ENCODE assay signal across 9 mouse cellular contexts in the genomic region with DNA sequence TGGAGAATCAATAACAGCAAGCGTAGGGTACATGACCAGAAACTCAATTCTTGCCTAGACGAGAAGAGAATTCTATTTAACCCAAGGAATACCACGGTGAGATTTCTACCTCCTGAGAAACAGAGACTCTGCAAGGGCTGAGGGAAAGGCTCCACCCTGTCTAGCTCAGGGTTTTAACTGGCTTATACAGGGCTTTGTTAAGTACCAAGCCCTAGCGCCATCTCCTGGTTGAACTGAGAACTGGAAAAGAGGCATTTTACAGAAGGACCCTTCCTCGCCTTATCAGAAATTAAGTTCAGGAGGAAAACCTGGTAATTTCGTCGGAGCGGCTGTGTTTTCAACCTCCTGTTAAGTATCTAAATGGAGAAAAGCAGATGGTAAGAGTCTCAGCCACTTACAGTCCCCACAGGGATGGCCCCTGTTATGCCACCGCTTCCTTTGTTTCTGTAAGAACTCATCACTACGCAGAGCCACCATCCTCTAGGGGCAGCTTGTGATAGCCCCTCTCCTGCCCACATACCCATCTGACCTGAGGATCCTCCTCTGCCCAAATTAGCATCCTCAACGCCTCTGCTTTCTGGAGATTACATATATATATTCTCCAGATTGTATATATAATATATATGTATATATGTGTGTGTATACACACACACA.
DNase-seq lines count a peak whose midpoint lies in the region; ATAC-seq and TF ChIP-seq lines count a peak whose summit lies in the region.
"Had no signal": no experiment of that assay in that cellular context is flagged by ENCODE, and none has a peak within 500 bp of the region (broad histone marks: within the 10 kb centered on the region; RNA-seq: fewer than 3 reads in every experiment).

No protein-coding gene starts in this region.

- TF ChIP-seq POLR2A in ES-Bruce4 (IDR thresholded peaks at IDR 0.05; ENCODE audit: insufficient read depth, low read length), result no peak

- no peak overlapping the region for H3K9ac ChIP-seq in ES-Bruce4 (ENCODE audit: low read depth, poor library complexity, severe bottlenecking)
- no peak overlapping the region for H3K9ac ChIP-seq in forebrain, embryonic 12.5 days
- no peak overlapping the region for H3K9ac ChIP-seq in heart, embryonic 14.5 days (ENCODE audit: low read length)
- H3K9ac ChIP-seq in liver, embryonic 13.5 days, result no peak overlapping the region

- no peak overlapping the region for H3K4me3 ChIP-seq in ES-Bruce4 (ENCODE audit: low read depth, low read length)
- no peak overlapping the region for H3K4me3 ChIP-seq in forebrain, embryonic 12.5 days (replicated peaks)
- no peak overlapping the region for H3K4me3 ChIP-seq in heart, embryonic 14.5 days (ENCODE audit: control insufficient read depth in 1 of 2, insufficient read depth in 1 of 2, low read depth in 1 of 2, low read length in 2 of 2)
- no peak overlapping the region for H3K4me3 ChIP-seq in liver, embryonic 13.5 days (replicated peaks)
- H3K4me3 ChIP-seq: erythroblast, embryonic 14.5 days had no signal

- H3K27ac ChIP-seq in ES-Bruce4 (ENCODE audit: insufficient read depth, low read length), result no peak overlapping the region
- H3K27ac ChIP-seq in forebrain, embryonic 12.5 days, result no peak overlapping the region
- no peak overlapping the region for H3K27ac ChIP-seq in heart, embryonic 14.5 days (replicated peaks in 1 of 2; ENCODE audit: control insufficient read depth in 1 of 2, insufficient read depth in 1 of 2, low read depth in 2 of 2, low read length in 2 of 2)
- no peak overlapping the region for H3K27ac ChIP-seq in liver, embryonic 13.5 days

- no peaks in the 10 kb centered on the region for H3K9me3 ChIP-seq in ES-Bruce4 (replicated peaks; ENCODE audit: control insufficient read depth, insufficient read depth, low read length, poor library complexity, severe bottlenecking)
- H3K9me3 ChIP-seq in forebrain, embryonic 12.5 days, result peaks cover 11% of the 10 kb centered on the region; the same call in 1 of the 2 replicates
- H3K9me3 ChIP-seq in heart, embryonic 14.5 days (ENCODE audit: control insufficient read depth, low read length), result peaks cover 16% of the 10 kb centered on the region
- H3K9me3 ChIP-seq in liver, embryonic 13.5 days (replicated peaks), result no peaks in the 10 kb centered on the region; the same call in none of the 2 replicates

- TF ChIP-seq EP300 in ES-Bruce4 (IDR thresholded peaks at IDR 0.05; ENCODE audit: insufficient read depth, low read depth, low read length), result no peak

- TF ChIP-seq CTCF in ES-Bruce4 (IDR thresholded peaks at IDR 0.05; ENCODE audit: low read depth, low read length), result peak; percentile 11

- no peaks in the 10 kb centered on the region for H3K36me3 ChIP-seq in ES-Bruce4 (ENCODE audit: control insufficient read depth, insufficient read depth, low read length, poor library complexity, severe bottlenecking)
- H3K36me3 ChIP-seq in forebrain, embryonic 12.5 days (replicated peaks), result no peaks in the 10 kb centered on the region
- no peaks in the 10 kb centered on the region for H3K36me3 ChIP-seq in heart, embryonic 14.5 days (ENCODE audit: control insufficient read depth, insufficient read depth, low read length)
- no peaks in the 10 kb centered on the region for H3K36me3 ChIP-seq in liver, embryonic 13.5 days

- DNase-seq in c-Kit-negative CD71-positive TER-119-positive erythroid progenitor cells, embryonic 14.5 days (ENCODE audit: low read depth, low spot score), result peak; percentile 16
- peak; percentile 68 to 89 for DNase-seq in kidney, postnatal 25 days
- peak; percentile 6 for DNase-seq in liver, embryonic 13.5 days
- peak; percentile 48 to 52 for DNase-seq in urinary bladder, postnatal 36 days (ENCODE audit: low spot score in 2 of 2)

- peak; percentile 86 for ATAC-seq in forebrain, embryonic 12.5 days (ENCODE audit: low FRiP score)
- ATAC-seq in heart, embryonic 14.5 days (ENCODE audit: insufficient number of reproducible peaks, insufficient read depth, low FRiP score, low read depth), result 0 out of 2 replicates have a peak, but pooled peaks have one; percentile 54
- no peak for ATAC-seq in liver, embryonic 13.5 days (ENCODE audit: low read depth)
- ATAC-seq in neutrophil, adult 5-6 weeks (ENCODE audit: extremely low read depth, insufficient number of reproducible peaks, low FRiP score, poor library complexity, severe bottlenecking), result peak; percentile 53; the same call in 1 of the 2 replicates

- no peaks in the 10 kb centered on the region for H3K27me3 ChIP-seq in ES-Bruce4 (ENCODE audit: control insufficient read depth, insufficient read depth, low read length, poor library complexity, severe bottlenecking)
- H3K27me3 ChIP-seq in forebrain, embryonic 12.5 days, result no peaks in the 10 kb centered on the region
- no peaks in the 10 kb centered on the region for H3K27me3 ChIP-seq in heart, embryonic 14.5 days (ENCODE audit: control insufficient read depth, insufficient read depth, low read length)
- no peaks in the 10 kb centered on the region for H3K27me3 ChIP-seq in liver, embryonic 13.5 days

- no peak overlapping the region for H3K4me2 ChIP-seq in forebrain, embryonic 12.5 days
- no peak overlapping the region for H3K4me2 ChIP-seq in heart, embryonic 14.5 days (ENCODE audit: low read length)
- H3K4me2 ChIP-seq in liver, embryonic 13.5 days, result no peak overlapping the region

- H3K4me1 ChIP-seq in ES-Bruce4 (ENCODE audit: control insufficient read depth, insufficient read depth, low read length), result no peaks in the 10 kb centered on the region
- H3K4me1 ChIP-seq in forebrain, embryonic 12.5 days, result peaks cover 3% of the 10 kb centered on the region
- H3K4me1 ChIP-seq in heart, embryonic 14.5 days (ENCODE audit: control insufficient read depth in 2 of 2, insufficient read depth in 2 of 2, low read length in 2 of 2), result no peaks in the 10 kb centered on the region
- no peaks in the 10 kb centered on the region for H3K4me1 ChIP-seq in liver, embryonic 13.5 days (replicated peaks)

- 36% methylated on average over 11 of the region's 11 CpGs for WGBS in forebrain, embryonic 12.5 days
- 34% methylated on average over 11 of the region's 11 CpGs for WGBS in heart, embryonic 14.5 days
- 36% methylated on average over 11 of the region's 11 CpGs for WGBS in liver, embryonic 13.5 days (ENCODE audit: insufficient replicate concordance)

Comparison
In these comparisons a context has a peak if more than half of its experiments do, and no peak if none do; other contexts are left out.
1. DNase-seq: peak in every context shown above with its lines; median percentile 78 in kidney, postnatal 25 days; 50 in urinary bladder, postnatal 36 days; 16 in c-Kit-negative CD71-positive TER-119-positive erythroid progenitor cells, embryonic 14.5 days; 6 in liver, embryonic 13.5 days.